Mouse (Mus musculus): ENCODE data around the gene Tprn. TPM values are rescaled to one million over a fixed set of nuclear protein-coding genes. Genes with fewer than 3 reads are reported as not detected.

The Tprn gene
- polyA plus RNA-seq, 1 experiment from 2014 or later, result 7.3 TPM

- ATAC-seq (replicated peaks; ENCODE audit: low FRiP score), result no peak
- no peaks in the 10 kb centered on the region for H3K9me3 ChIP-seq (ENCODE audit: control insufficient read depth, low read length)
- H3K9ac ChIP-seq (ENCODE audit: low read length), result no peak overlapping the region
- DNase-seq (ENCODE audit: low spot score), result no peak
- H3K36me3 ChIP-seq (ENCODE audit: control insufficient read depth, insufficient read depth, low read length), result peaks cover 7% of the 10 kb centered on the region; the same call in 1 of the 2 replicates
- H3K4me1 ChIP-seq (replicated peaks; ENCODE audit: control insufficient read depth, insufficient read depth, low read length), result no peaks in the 10 kb centered on the region
- no peak overlapping the region for H3K4me3 ChIP-seq (ENCODE audit: low read depth, low read length)
- H3K27me3 ChIP-seq (ENCODE audit: control insufficient read depth, insufficient read depth, low read length), result peaks cover 27% of the 10 kb centered on the region
- no peak overlapping the region for H3K4me2 ChIP-seq (ENCODE audit: low read depth, low read length, severe bottlenecking)
- H3K27ac ChIP-seq (ENCODE audit: low read depth, low read length), result no peak overlapping the region
- 97% methylated on average over 2 of the region's 2 CpGs for WGBS
Measured at GRCm38 (mm10) chr2:25285551-25285950, 23.1 kb downstream of the Tprn start.

- Histone ChIP-seq H3K4me3 (ENCODE audit: low read depth, low read length) (no peak overlapping the region), H3K9me3 (ENCODE audit: control insufficient read depth, low read length) (no peaks in the 10 kb centered on the region), H3K36me3 (ENCODE audit: control insufficient read depth, insufficient read depth, low read length) (peaks cover 7% of the 10 kb centered on the region; the same call in 1 of the 2 replicates), H3K9ac (ENCODE audit: low read length) (no peak overlapping the region), H3K27me3 (ENCODE audit: control insufficient read depth, insufficient read depth, low read length) (peaks cover 35% of the 10 kb centered on the region), H3K4me2 (ENCODE audit: low read depth, low read length, severe bottlenecking) (no peak overlapping the region), H3K4me1 (replicated peaks; ENCODE audit: control insufficient read depth, insufficient read depth, low read length) (no peaks in the 10 kb centered on the region; the same call in 1 of the 2 replicates), H3K27ac (ENCODE audit: low read depth, low read length) (no peak overlapping the region)
- ATAC-seq (replicated peaks; ENCODE audit: low FRiP score) (no peak), DNase-seq (ENCODE audit: low spot score) (no peak)
- WGBS, result 88% methylated on average over 1 of the region's 1 CpGs
Measured at GRCm38 (mm10) chr2:25286314-25286713, 23.9 kb downstream of the Tprn start.

DNA sequence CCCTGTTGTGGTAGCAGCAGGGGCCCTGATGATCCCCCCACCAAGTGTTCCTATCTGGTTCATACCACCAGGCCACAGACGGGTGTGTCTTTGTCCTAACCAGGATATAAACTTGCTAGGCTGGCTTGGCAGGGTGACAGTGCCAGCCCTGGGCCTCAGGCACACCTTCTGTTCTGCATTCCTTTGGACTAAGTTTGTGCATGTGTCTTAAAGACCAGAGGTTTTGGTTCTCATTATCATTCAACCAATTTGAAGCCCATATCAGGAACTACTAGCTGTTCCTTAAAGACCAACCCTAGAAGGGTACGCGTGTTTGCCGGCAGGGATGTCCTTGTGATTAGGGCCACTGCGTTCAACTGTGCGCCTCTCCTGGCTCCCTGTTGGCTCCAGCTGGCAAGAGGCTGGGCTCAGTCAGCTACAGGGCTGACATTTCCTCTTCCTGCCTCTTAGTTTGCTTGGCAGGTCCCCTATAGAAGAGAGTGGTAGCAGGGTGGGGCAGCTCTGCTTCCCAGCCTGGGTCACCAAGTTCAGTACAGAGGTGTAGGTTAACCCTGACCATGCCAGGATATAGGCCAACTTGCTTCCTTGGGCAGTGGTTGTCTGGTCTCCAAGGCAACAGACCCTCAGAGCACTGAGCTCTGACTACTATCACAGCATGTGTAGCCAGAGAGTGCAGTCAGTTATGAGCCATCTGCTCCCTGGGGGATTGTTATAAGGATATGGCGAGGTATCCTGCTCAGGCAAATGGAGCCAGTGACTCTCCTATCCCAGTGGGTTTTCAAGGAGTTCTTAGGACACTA, 24.6 kb downstream of the Tprn start:
- Histone ChIP-seq H3K27me3 (ENCODE audit: control insufficient read depth, insufficient read depth, low read length) (peaks cover 42% of the 10 kb centered on the region), H3K9ac (ENCODE audit: low read length) (no peak overlapping the region), H3K4me3 (ENCODE audit: low read depth, low read length) (no peak overlapping the region), H3K4me1 (replicated peaks; ENCODE audit: control insufficient read depth, insufficient read depth, low read length) (peaks cover 1% of the 10 kb centered on the region; the same call in 1 of the 2 replicates), H3K27ac (ENCODE audit: low read depth, low read length) (no peak overlapping the region), H3K4me2 (ENCODE audit: low read depth, low read length, severe bottlenecking) (no peak overlapping the region), H3K9me3 (ENCODE audit: control insufficient read depth, low read length) (no peaks in the 10 kb centered on the region), H3K36me3 (ENCODE audit: control insufficient read depth, insufficient read depth, low read length) (peaks cover 7% of the 10 kb centered on the region; the same call in 1 of the 2 replicates)
- no peak for ATAC-seq (replicated peaks; ENCODE audit: low FRiP score)
- DNase-seq (ENCODE audit: low spot score), result no peak
- 54% methylated on average over 7 of the region's 7 CpGs for WGBS

DNA sequence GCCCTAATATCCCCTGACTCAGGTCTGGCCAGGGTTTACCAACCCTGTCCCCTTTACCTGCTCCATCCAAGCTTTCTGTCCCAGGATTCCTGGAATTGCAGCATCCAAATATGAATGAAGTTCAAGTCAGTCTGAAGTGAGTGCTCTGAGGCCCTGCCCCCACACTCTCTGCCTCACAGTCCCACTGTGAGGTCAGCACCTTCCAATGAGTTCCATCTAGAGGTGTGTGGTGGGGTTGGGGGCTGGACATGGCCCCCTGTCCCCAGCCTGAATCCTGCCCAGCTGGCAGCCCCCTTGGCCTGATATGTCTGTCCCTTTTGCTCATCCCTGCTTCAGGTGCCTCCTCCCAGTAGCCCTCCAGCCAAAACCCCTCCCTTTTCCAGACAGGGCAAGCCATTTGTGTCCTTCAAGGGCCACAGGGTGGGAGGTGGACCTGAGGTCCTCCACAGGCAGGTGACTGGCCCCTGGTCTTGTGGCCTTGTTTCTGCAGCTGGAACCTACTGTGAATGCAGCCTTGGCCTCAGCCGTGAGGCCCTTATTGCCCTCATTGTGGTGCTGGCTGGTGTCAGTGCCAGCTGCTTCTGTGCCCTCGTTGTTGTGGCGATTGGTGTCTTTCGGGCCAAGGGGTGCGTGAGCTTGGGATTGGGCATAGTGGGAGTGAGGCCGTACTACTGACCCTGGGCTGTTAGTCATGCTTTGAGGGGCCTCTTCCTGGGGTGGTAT, 25.7 kb downstream of the Tprn start, which contains the start of gene Tmem210:
Gene Tmem210, plus strand, starts transcription at position 219 of the 723 bp plus-strand sequence.
- Histone ChIP-seq H3K36me3 (ENCODE audit: control insufficient read depth, insufficient read depth, low read length) (peaks cover 7% of the 10 kb centered on the region; the same call in 1 of the 2 replicates), H3K27ac (ENCODE audit: low read depth, low read length) (no peak within 1 kb of the TSS), H3K4me1 (replicated peaks; ENCODE audit: control insufficient read depth, insufficient read depth, low read length) (peaks cover 3% of the 10 kb centered on the region; the same call in 1 of the 2 replicates), H3K4me3 (ENCODE audit: low read depth, low read length) (no peak within 1 kb of the TSS), H3K9me3 (ENCODE audit: control insufficient read depth, low read length) (no peaks in the 10 kb centered on the region), H3K9ac (ENCODE audit: low read length) (no peak within 1 kb of the TSS), H3K27me3 (ENCODE audit: control insufficient read depth, insufficient read depth, low read length) (peaks cover 52% of the 10 kb centered on the region), H3K4me2 (ENCODE audit: low read depth, low read length, severe bottlenecking) (no peak within 1 kb of the TSS)
- ATAC-seq (replicated peaks; ENCODE audit: low FRiP score) (no peak), DNase-seq (ENCODE audit: low spot score) (no peak)
- WGBS, result 82% methylated on average over 6 of the region's 6 CpGs

- Histone ChIP-seq H3K4me3 (ENCODE audit: low read depth, low read length) (no peak overlapping the region), H3K4me2 (ENCODE audit: low read depth, low read length, severe bottlenecking) (no peak overlapping the region), H3K9ac (ENCODE audit: low read length) (no peak overlapping the region), H3K4me1 (replicated peaks; ENCODE audit: control insufficient read depth, insufficient read depth, low read length) (peaks cover 3% of the 10 kb centered on the region; the same call in 1 of the 2 replicates), H3K27ac (ENCODE audit: low read depth, low read length) (no peak overlapping the region), H3K36me3 (ENCODE audit: control insufficient read depth, insufficient read depth, low read length) (peaks cover 7% of the 10 kb centered on the region; the same call in 1 of the 2 replicates), H3K9me3 (ENCODE audit: control insufficient read depth, low read length) (no peaks in the 10 kb centered on the region), H3K27me3 (ENCODE audit: control insufficient read depth, insufficient read depth, low read length) (peaks cover 52% of the 10 kb centered on the region)
- 79% methylated on average over 7 of the region's 7 CpGs for WGBS
- DNase-seq (ENCODE audit: low spot score) (no peak), ATAC-seq (replicated peaks; ENCODE audit: low FRiP score) (no peak)
Measured at GRCm38 (mm10) chr2:25288734-25289345, 26.4 kb downstream of the Tprn start.

DNA sequence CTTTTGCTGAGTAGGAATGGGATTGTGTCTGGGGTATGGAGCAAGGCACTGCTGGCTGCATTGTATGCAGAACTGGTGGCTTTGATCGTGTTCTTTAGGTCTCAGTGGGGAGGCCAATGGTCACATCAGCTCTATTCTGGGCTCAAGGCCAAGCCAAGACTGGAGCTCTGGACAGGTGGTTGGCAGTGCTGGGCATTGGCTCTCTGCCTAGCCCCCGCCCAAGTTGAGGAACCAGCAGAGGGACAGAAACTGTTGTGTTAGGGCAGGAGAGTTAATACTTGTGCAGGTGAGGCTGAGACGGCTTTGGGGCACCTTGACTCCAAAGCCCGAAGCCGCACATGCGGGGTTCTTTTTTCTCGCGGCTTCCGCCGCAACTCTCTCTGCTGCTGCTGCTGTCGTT, 27.2 kb downstream of the Tprn start, which contains the start of gene Lrrc26:
Gene Lrrc26, plus strand, starts transcription at position 265 of the 400 bp plus-strand sequence.
- no peaks in the 10 kb centered on the region for H3K9me3 ChIP-seq (ENCODE audit: control insufficient read depth, low read length)
- peaks cover 5% of the 10 kb centered on the region; the same call in 1 of the 2 replicates for H3K36me3 ChIP-seq (ENCODE audit: control insufficient read depth, insufficient read depth, low read length)
- DNase-seq (ENCODE audit: low spot score) (no peak), ATAC-seq (replicated peaks; ENCODE audit: low FRiP score) (no peak)
- no peak within 1 kb of the TSS for H3K27ac ChIP-seq (ENCODE audit: low read depth, low read length)
- peaks cover 52% of the 10 kb centered on the region for H3K27me3 ChIP-seq (ENCODE audit: control insufficient read depth, insufficient read depth, low read length)
- no peak within 1 kb of the TSS for H3K9ac ChIP-seq (ENCODE audit: low read length)
- H3K4me1 ChIP-seq (replicated peaks; ENCODE audit: control insufficient read depth, insufficient read depth, low read length), result peaks cover 3% of the 10 kb centered on the region; the same call in 1 of the 2 replicates
- no peak within 1 kb of the TSS for H3K4me2 ChIP-seq (ENCODE audit: low read depth, low read length, severe bottlenecking)
- WGBS, result 10% methylated on average over 11 of the region's 11 CpGs
- no peak within 1 kb of the TSS for H3K4me3 ChIP-seq (ENCODE audit: low read depth, low read length)

DNA sequence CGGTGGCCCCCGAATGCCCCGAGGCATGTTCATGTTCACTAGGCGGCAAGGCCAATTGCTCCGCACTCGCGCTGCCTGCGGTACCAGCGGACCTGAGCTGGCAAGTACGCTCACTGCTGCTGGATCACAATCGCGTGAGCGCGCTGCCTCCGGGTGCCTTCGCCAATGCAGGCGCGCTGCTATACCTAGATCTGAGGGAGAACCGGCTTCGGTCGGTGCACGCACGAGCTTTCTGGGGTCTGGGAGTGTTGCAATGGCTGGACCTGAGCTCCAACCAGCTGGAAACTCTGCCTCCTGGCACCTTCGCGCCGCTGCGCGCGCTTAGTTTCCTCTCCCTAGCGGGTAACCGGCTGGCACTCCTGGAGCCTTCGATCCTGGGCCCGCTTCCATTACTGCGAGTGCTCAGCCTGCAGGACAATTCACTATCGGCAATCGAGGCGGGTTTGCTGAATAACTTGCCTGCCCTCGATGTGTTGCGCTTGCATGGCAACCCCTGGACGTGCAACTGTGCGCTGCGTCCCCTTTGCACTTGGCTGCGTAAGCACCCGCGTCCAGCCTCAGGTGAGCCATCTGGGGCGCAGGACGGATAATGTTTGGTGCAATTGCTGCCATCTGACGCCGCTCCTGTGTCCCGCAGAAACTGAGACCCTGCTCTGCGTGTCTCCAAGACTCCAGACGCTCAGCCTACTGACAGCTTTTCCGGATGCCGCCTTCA, 27.8 kb downstream of the Tprn start:
- peaks cover 52% of the 10 kb centered on the region for H3K27me3 ChIP-seq (ENCODE audit: control insufficient read depth, insufficient read depth, low read length)
- H3K27ac ChIP-seq (ENCODE audit: low read depth, low read length), result no peak overlapping the region
- DNase-seq (ENCODE audit: low spot score) (no peak), ATAC-seq (replicated peaks; ENCODE audit: low FRiP score) (no peak)
- H3K4me3 ChIP-seq (ENCODE audit: low read depth, low read length), result no peak overlapping the region
- no peak overlapping the region for H3K4me2 ChIP-seq (ENCODE audit: low read depth, low read length, severe bottlenecking)
- no peaks in the 10 kb centered on the region for H3K9me3 ChIP-seq (ENCODE audit: control insufficient read depth, low read length)
- WGBS, result 1% methylated on average over 54 of the region's 54 CpGs
- H3K36me3 ChIP-seq (ENCODE audit: control insufficient read depth, insufficient read depth, low read length), result peaks cover 3% of the 10 kb centered on the region; the same call in 1 of the 2 replicates
- H3K9ac ChIP-seq (ENCODE audit: low read length), result no peak overlapping the region
- peaks cover 3% of the 10 kb centered on the region; the same call in 1 of the 2 replicates for H3K4me1 ChIP-seq (replicated peaks; ENCODE audit: control insufficient read depth, insufficient read depth, low read length)

DNA sequence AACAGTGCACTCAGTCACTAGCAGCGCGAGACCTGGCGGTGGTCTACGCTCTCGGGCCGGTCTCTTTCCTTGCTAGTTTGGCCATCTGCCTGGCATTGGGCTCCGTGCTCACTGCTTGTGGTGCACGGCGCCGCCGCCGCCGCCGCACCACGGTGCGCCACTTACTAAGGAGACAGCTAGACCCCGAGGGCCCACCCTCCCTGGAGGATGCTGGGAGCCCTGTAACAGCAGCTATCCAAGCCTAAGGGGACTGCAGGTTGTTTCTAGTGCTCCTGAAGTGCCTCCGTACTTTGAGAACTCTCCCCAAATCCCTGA, 28.4 kb downstream of the Tprn start:
- WGBS, result 2% methylated on average over 18 of the region's 18 CpGs
- Histone ChIP-seq H3K27ac (ENCODE audit: low read depth, low read length) (no peak overlapping the region), H3K4me2 (ENCODE audit: low read depth, low read length, severe bottlenecking) (no peak overlapping the region), H3K4me1 (replicated peaks; ENCODE audit: control insufficient read depth, insufficient read depth, low read length) (peaks cover 3% of the 10 kb centered on the region; the same call in 1 of the 2 replicates), H3K4me3 (ENCODE audit: low read depth, low read length) (no peak overlapping the region), H3K9me3 (ENCODE audit: control insufficient read depth, low read length) (no peaks in the 10 kb centered on the region), H3K36me3 (ENCODE audit: control insufficient read depth, insufficient read depth, low read length) (peaks cover 2% of the 10 kb centered on the region; the same call in 1 of the 2 replicates), H3K27me3 (ENCODE audit: control insufficient read depth, insufficient read depth, low read length) (peaks cover 52% of the 10 kb centered on the region), H3K9ac (ENCODE audit: low read length) (no peak overlapping the region)
- DNase-seq (ENCODE audit: low spot score), result no peak
- no peak for ATAC-seq (replicated peaks; ENCODE audit: low FRiP score)
